Mouse (Mus musculus): ENCODE results near the gene Sos2.

Gene Sos2

GRCm38 (mm10) chr12:69681566-69682061 lies at the start of gene Sos2:
Gene Sos2 (minus strand): TSS chr12:69681852.
- peak; percentile 75 for DNase-seq (ENCODE audit: low spot score)

GRCm38 (mm10) chr12:69730306-69730705 lies 48.7 kb upstream of the Sos2 start:
- DNase-seq (ENCODE audit: low spot score) = no peak

- no peak for DNase-seq (ENCODE audit: low spot score)
These were observed 47.6 kb upstream of the Sos2 start for GRCm38 (mm10) chr12:69729246-69729645.

- peak; percentile 97 for DNase-seq (ENCODE audit: low spot score)
These were observed 43.2 kb upstream of the Sos2 start, which contains the start of the genes L2hgdh and Atp5s for GRCm38 (mm10) chr12:69724711-69725460. Gene L2hgdh (minus strand): TSS chr12:69724873. Gene Atp5s (plus strand): TSS chr12:69724950.

- no peak for DNase-seq (ENCODE audit: low spot score)
These were observed 42.5 kb upstream of the Sos2 start for GRCm38 (mm10) chr12:69724018-69724710.

- no peak for DNase-seq (ENCODE audit: low spot score)
These were observed 41.7 kb upstream of the Sos2 start for GRCm38 (mm10) chr12:69723376-69723775.

GRCm38 (mm10) chr12:69722857-69723256 lies 41.2 kb upstream of the Sos2 start:
- DNase-seq (ENCODE audit: low spot score) = no peak

GRCm38 (mm10) chr12:69713628-69714027 lies 32.0 kb upstream of the Sos2 start:
- DNase-seq (ENCODE audit: low spot score) = no peak

GRCm38 (mm10) chr12:69704799-69705458 lies 23.3 kb upstream of the Sos2 start:
- no peak for DNase-seq (ENCODE audit: low spot score)

GRCm38 (mm10) chr12:69698352-69698751 lies 16.7 kb upstream of the Sos2 start:
- no peak for DNase-seq (ENCODE audit: low spot score)

GRCm38 (mm10) chr12:69696746-69697145 lies 15.1 kb upstream of the Sos2 start:
- DNase-seq (ENCODE audit: low spot score) = no peak

- no peak for DNase-seq (ENCODE audit: low spot score)
These were observed 11.8 kb upstream of the Sos2 start for GRCm38 (mm10) chr12:69693471-69693870.

GRCm38 (mm10) chr12:69690714-69691113 lies 9.1 kb upstream of the Sos2 start:
- no peak for DNase-seq (ENCODE audit: low spot score)

GRCm38 (mm10) chr12:69689094-69689493 lies 7.4 kb upstream of the Sos2 start:
- DNase-seq (ENCODE audit: low spot score) = no peak

- DNase-seq (ENCODE audit: low spot score) = no peak
These were observed 6.7 kb upstream of the Sos2 start for GRCm38 (mm10) chr12:69688368-69688767.

GRCm38 (mm10) chr12:69683537-69683936 lies 1.9 kb upstream of the Sos2 start:
- peak; percentile 75 for DNase-seq (ENCODE audit: low spot score)

- DNase-seq (ENCODE audit: low spot score) = no peak
These were observed 1.3 kb upstream of the Sos2 start for GRCm38 (mm10) chr12:69682788-69683419.

- DNase-seq (ENCODE audit: low spot score) = peak; percentile 86
These were observed 574 bp upstream of the Sos2 start for GRCm38 (mm10) chr12:69682065-69682787.

- DNase-seq (ENCODE audit: low spot score) = peak; percentile 54
These were observed 752 bp downstream of the Sos2 start for GRCm38 (mm10) chr12:69680635-69681565.

GRCm38 (mm10) chr12:69676157-69676556 lies 5.5 kb downstream of the Sos2 start:
- no peak for DNase-seq (ENCODE audit: low spot score)
